Mouse (Mus musculus) ES-Bruce4 (cell line): ENCODE results near the gene Hist1h3a. TPM values are rescaled to one million over a fixed set of nuclear protein-coding genes. Genes with fewer than 3 reads are reported as not detected.

Experiments used
- H3K27ac ChIP-seq: 2 replicates; pipeline ENCODE4 v1.5.1; 2012; ENCODE audit warnings: low read length, inconsistent platforms; ENCODE audit not compliant: insufficient read depth
- H3K27me3 ChIP-seq: 2 replicates; pipeline ENCODE4 v1.6.1; 2012; ENCODE audit warnings: mild to moderate bottlenecking, low read length, inconsistent platforms; ENCODE audit not compliant: control insufficient read depth, poor library complexity, insufficient read depth, severe bottlenecking
- H3K36me3 ChIP-seq: 2 replicates; pipeline ENCODE4 v1.6.1; 2012; ENCODE audit warnings: inconsistent platforms, mild to moderate bottlenecking, low read length, moderate library complexity; ENCODE audit not compliant: control insufficient read depth, poor library complexity, insufficient read depth, severe bottlenecking
- H3K4me1 ChIP-seq: one replicate; pipeline ENCODE4 v1.8.1; 2011; ENCODE audit warnings: low read length; ENCODE audit not compliant: control insufficient read depth, insufficient read depth
- H3K4me3 ChIP-seq: 2 replicates; pipeline ENCODE4 v1.5.1; 2011; ENCODE audit warnings: low read depth, mild to moderate bottlenecking, low read length
- H3K9ac ChIP-seq: 2 replicates; pipeline ENCODE4 v1.6.1; 2012; ENCODE audit warnings: low read depth, mild to moderate bottlenecking, inconsistent platforms; ENCODE audit not compliant: poor library complexity, severe bottlenecking
- H3K9me3 ChIP-seq: replicated peaks from 2 replicates; pipeline ENCODE4 v1.6.1; 2012; ENCODE audit warnings: mild to moderate bottlenecking, low read length, inconsistent platforms; ENCODE audit not compliant: control insufficient read depth, poor library complexity, insufficient read depth, severe bottlenecking
- CTCF ChIP-seq: IDR thresholded peaks from one replicate; pipeline ENCODE4 v1.8.1; 2011; ENCODE audit warnings: low read depth, low read length
- EP300 ChIP-seq: IDR thresholded peaks from 2 replicates; pipeline ENCODE4 v1.6.1; 2011; ENCODE audit warnings: low read depth, low read length; ENCODE audit not compliant: insufficient read depth
- POLR2A ChIP-seq: IDR thresholded peaks from one replicate; pipeline ENCODE4 v1.8.1; 2011; ENCODE audit warnings: low read length; ENCODE audit not compliant: insufficient read depth
- polyA plus RNA-seq: library from polyadenylated mRNA; stranded (reverse); fragments of >200 nt; gene quantifications from 2 replicates; pipeline ENCODE4 v1.2.4, GENCODE M21; 2011; ENCODE audit warnings: low read depth; ENCODE audit not compliant: missing spikeins, insufficient read depth, insufficient read length

The Hist1h3a gene
- polyA plus RNA-seq, 1 experiment = 5.4 TPM

GRCm38 (mm10) chr13:23744421-23745380, 17.5 kb downstream of the Hist1h3a start:
- Histone ChIP-seq H3K9ac (peak overlapping the region; percentile 91), H3K4me1 (peaks cover 2% of the 10 kb centered on the region)
- TF ChIP-seq POLR2A = no peak
- TF ChIP-seq CTCF = no peak
- no peak for TF ChIP-seq EP300

GRCm38 (mm10) chr13:23743963-23744362, 18.2 kb downstream of the Hist1h3a start:
- Histone ChIP-seq H3K9ac (peak overlapping the region; percentile 91), H3K36me3 (no peaks in the 10 kb centered on the region), H3K27ac (peak overlapping the region; percentile 95), H3K4me3 (peak overlapping the region; percentile 56; the same call in 1 of the 2 replicates), H3K27me3 (no peaks in the 10 kb centered on the region), H3K9me3 (no peaks in the 10 kb centered on the region), H3K4me1 (peaks cover 2% of the 10 kb centered on the region)
- TF ChIP-seq POLR2A = no peak
- TF ChIP-seq EP300 = no peak
- TF ChIP-seq CTCF = no peak

More at GRCm38 (mm10) chr13:23744421-23745380, 17.5 kb downstream of the Hist1h3a start:
- no peaks in the 10 kb centered on the region for H3K9me3 ChIP-seq
- H3K36me3 ChIP-seq = no peaks in the 10 kb centered on the region
- peak overlapping the region; percentile 71 for H3K4me3 ChIP-seq
- H3K27me3 ChIP-seq = no peaks in the 10 kb centered on the region
- peak overlapping the region; percentile 95 for H3K27ac ChIP-seq

- Histone ChIP-seq H3K4me3 (no peak overlapping the region), H3K27me3 (no peaks in the 10 kb centered on the region), H3K9me3 (no peaks in the 10 kb centered on the region), H3K36me3 (no peaks in the 10 kb centered on the region), H3K4me1 (no peaks in the 10 kb centered on the region), H3K27ac (peak overlapping the region; percentile 80), H3K9ac (0 out of 2 replicates have a peak overlapping the region, but pooled peaks have one; percentile 36)
- no peak for TF ChIP-seq POLR2A
- TF ChIP-seq EP300 = no peak
- no peak for TF ChIP-seq CTCF
These were observed 19.0 kb downstream of the Hist1h3a start for GRCm38 (mm10) chr13:23743215-23743614.

- no peaks in the 10 kb centered on the region for H3K4me1 ChIP-seq
- H3K27me3 ChIP-seq = no peaks in the 10 kb centered on the region
- no peaks in the 10 kb centered on the region for H3K36me3 ChIP-seq
- no peak overlapping the region for H3K9ac ChIP-seq
- peak overlapping the region; percentile 97 for H3K27ac ChIP-seq
- H3K4me3 ChIP-seq = no peak overlapping the region
- no peaks in the 10 kb centered on the region for H3K9me3 ChIP-seq
- no peak for TF ChIP-seq EP300
- no peak for TF ChIP-seq CTCF
- TF ChIP-seq POLR2A = no peak
These were observed 20.2 kb downstream of the Hist1h3a start for GRCm38 (mm10) chr13:23742007-23742406.

GRCm38 (mm10) chr13:23740910-23741309, 21.3 kb downstream of the Hist1h3a start:
- H3K4me1 ChIP-seq = no peaks in the 10 kb centered on the region
- TF ChIP-seq EP300 (no peak), CTCF (no peak), POLR2A (no peak)
- no peaks in the 10 kb centered on the region for H3K27me3 ChIP-seq
- peak overlapping the region; percentile 83 for H3K9ac ChIP-seq
- H3K27ac ChIP-seq = peak overlapping the region; percentile 91
- no peaks in the 10 kb centered on the region for H3K9me3 ChIP-seq
- no peaks in the 10 kb centered on the region for H3K36me3 ChIP-seq
- H3K4me3 ChIP-seq = no peak overlapping the region

GRCm38 (mm10) chr13:23740256-23740840, 21.8 kb downstream of the Hist1h3a start:
- Histone ChIP-seq H3K9ac (peak overlapping the region; percentile 83), H3K27ac (peak overlapping the region; percentile 90), H3K36me3 (no peaks in the 10 kb centered on the region), H3K4me1 (no peaks in the 10 kb centered on the region), H3K9me3 (no peaks in the 10 kb centered on the region), H3K27me3 (no peaks in the 10 kb centered on the region), H3K4me3 (peak overlapping the region; percentile 74)
- no peak for TF ChIP-seq EP300
- no peak for TF ChIP-seq POLR2A
- TF ChIP-seq CTCF = no peak
